Mouse (Mus musculus): ENCODE measurements at regions not wholly inside any gene's neighbourhood (a gene's known extent, or its start where the extent isn't known, plus 50 kb on each side); places are given as distances from the start of the nearest gene placed in this dataset.
A peak's percentile ranks its signal among the peaks of the same experiment; 100 is the strongest.

- TF ChIP-seq RAD21 (IDR thresholded peaks at IDR 0.05; ENCODE audit: low read depth, low read length), result no peak; the same call in 1 of the 2 replicates
- TF ChIP-seq JUND (conservative IDR thresholded peaks at IDR 0.05; ENCODE audit: low read depth, low read length), result peak; percentile 57
- TF ChIP-seq PAX5 (IDR thresholded peaks at IDR 0.05; ENCODE audit: low read length), result no peak
- TF ChIP-seq NRF1 (IDR thresholded peaks at IDR 0.05; ENCODE audit: low read depth, low read length), result no peak
- TF ChIP-seq ZC3H11A (IDR thresholded peaks at IDR 0.05; ENCODE audit: low read depth, low read length), result no peak
- no peak for TF ChIP-seq SMC3 (IDR thresholded peaks at IDR 0.05; ENCODE audit: low read depth, low read length)
- no peak for TF ChIP-seq ELF1 (IDR thresholded peaks at IDR 0.05; ENCODE audit: low read depth, low read length)
- TF ChIP-seq POLR2A (IDR thresholded peaks at IDR 0.05; ENCODE audit: low read depth, low read length), result peak; percentile 36; the same call in 1 of the 2 replicates
- TF ChIP-seq JUN (IDR thresholded peaks at IDR 0.05; ENCODE audit: insufficient read depth, low read depth, low read length), result peak; percentile 66
Measured at GRCm38 (mm10) chr4:33581766-33582525, 271.8 kb downstream of the Rngtt start (continued).

GRCm38 (mm10) chr4:33582986-33583720, 273.0 kb downstream of the Rngtt start:
- no peak for TF ChIP-seq RAD21 (IDR thresholded peaks at IDR 0.05; ENCODE audit: low read depth, low read length)
- TF ChIP-seq GABPA (IDR thresholded peaks at IDR 0.05; ENCODE audit: insufficient replicate concordance, low read depth, low read length), result no peak
- no peak for TF ChIP-seq MXI1 (IDR thresholded peaks at IDR 0.05; ENCODE audit: low read depth, low read length)
- TF ChIP-seq MAFK (IDR thresholded peaks at IDR 0.05; ENCODE audit: insufficient replicate concordance, low read length), result no peak
- TF ChIP-seq JUND (conservative IDR thresholded peaks at IDR 0.05; ENCODE audit: low read depth, low read length), result no peak
- TF ChIP-seq USF2 (conservative IDR thresholded peaks at IDR 0.05; ENCODE audit: low read depth, low read length), result no peak
- no peak for TF ChIP-seq JUN (IDR thresholded peaks at IDR 0.05; ENCODE audit: insufficient read depth, low read depth, low read length)
- TF ChIP-seq SMC3 (IDR thresholded peaks at IDR 0.05; ENCODE audit: low read depth, low read length), result no peak
- no peak for TF ChIP-seq BHLHE40 (IDR thresholded peaks at IDR 0.05; ENCODE audit: low read depth, low read length)
- no peak for TF ChIP-seq CHD2 (IDR thresholded peaks at IDR 0.05; ENCODE audit: low read length)
- TF ChIP-seq MEF2A (IDR thresholded peaks at IDR 0.05; ENCODE audit: borderline replicate concordance, low read depth, low read length), result no peak
- TF ChIP-seq EP300 (IDR thresholded peaks at IDR 0.05; ENCODE audit: low read length), result no peak
- no peak for TF ChIP-seq POLR2A (IDR thresholded peaks at IDR 0.05; ENCODE audit: low read depth, low read length)
- no peak for TF ChIP-seq PAX5 (IDR thresholded peaks at IDR 0.05; ENCODE audit: low read length)
- DNase-seq (ENCODE audit: extremely low read depth), result no peak
- Histone ChIP-seq H3K9ac (ENCODE audit: insufficient read depth, low read depth) (no peak overlapping the region), H3K4me2 (ENCODE audit: insufficient read depth, low read depth, poor library complexity, severe bottlenecking) (no peak overlapping the region), H3K36me3 (replicated peaks in 1 of 2; ENCODE audit: control insufficient read depth in 1 of 2, insufficient read depth in 1 of 2, low read length in 1 of 2) (no peaks in the 10 kb centered on the region), H3K79me2 (replicated peaks; ENCODE audit: control insufficient read depth, extremely low read depth, insufficient read depth, poor library complexity, severe bottlenecking) (no peaks in the 10 kb centered on the region), H3K9me3 (replicated peaks; ENCODE audit: low read length) (no peaks in the 10 kb centered on the region), H3K27me3 (replicated peaks) (peaks cover 2% of the 10 kb centered on the region), H3K4me3 (replicated peaks in 1 of 3; ENCODE audit: low read depth in 2 of 3, low read length in 2 of 3, poor library complexity in 1 of 3) (no peak overlapping the region), H3K27ac (ENCODE audit: insufficient read depth, low read depth) (no peak overlapping the region), H3K4me1 (ENCODE audit: control insufficient read depth in 1 of 2, insufficient read depth in 2 of 2) (peaks cover 11 to 33% of the 10 kb centered on the region in 2 experiments)
- in situ Hi-C loops (cut with MboI; ENCODE audit: low pct_ligation_motif_present, low pct_unique_long_range_greater_than_20kb, low sequenced_read_pairs), result no loop called here
- dilution Hi-C loops (cut with MboI; ENCODE audit: extremely low pct_ligation_motif_present, extremely low pct_unique_long_range_greater_than_20kb, low sequenced_read_pairs), result no loop called here
